Mouse (Mus musculus) heart, postnatal 14 days (tissue): Measurements from ENCODE around the gene Urb1. TPM values are rescaled to one million over a fixed set of nuclear protein-coding genes. Genes with fewer than 3 reads are reported as not detected.
A peak's percentile ranks its signal among the peaks of the same experiment; 100 is the strongest.
"Not testable (repeated sequence)": the region's sequence is repeated elsewhere in the genome, so short reads cannot be mapped to it uniquely, and the experiment has no call there.

Experiments
- DNase-seq, 2 experiments: peaks; one replicate each; pipeline ENCODE4 v3.0.0; 2021 to 2022
- intact Hi-C: fragments of 180-260 bp; cut with DNase I; formaldehyde crosslinking; loops from one replicate; pipeline ENCODE4 v1.15.1; 2025
- total RNA-seq, 2 experiments: library from RNA; stranded (reverse); gene quantifications; 2 replicates each; pipeline ENCODE4 v1.2.3; 2021

The Urb1 gene
- total RNA-seq, 2 experiments from 2014 or later = 5.9 to 8.9 TPM

DNA sequence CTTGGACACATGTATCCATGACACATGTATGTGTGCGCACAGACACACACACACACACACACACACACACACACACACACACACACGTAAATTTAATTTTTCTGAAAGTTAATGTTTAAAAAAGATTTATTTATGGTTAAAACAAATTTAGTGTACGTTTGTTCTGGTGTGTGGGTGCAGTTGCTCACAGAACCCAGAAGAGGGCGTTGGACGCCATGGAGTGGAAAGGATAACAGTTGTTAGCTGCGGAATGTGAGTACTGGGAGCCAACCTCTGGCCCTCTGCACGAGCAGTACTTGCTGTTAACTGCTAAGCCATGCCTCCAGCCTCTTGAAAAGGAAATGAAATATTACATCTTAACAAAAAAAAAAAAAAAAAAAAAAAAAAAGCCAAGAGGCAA, 16.2 kb upstream of the Urb1 start, which contains the start of gene Eva1c:
TSS of gene Eva1c (plus strand) at position 263 of the 400 bp plus-strand sequence.
- intact Hi-C loops = loop anchor here (5.0 kb wide), 1 partner anchor 186 kb away; the partner anchor contains the start of gene Synj1
- DNase-seq = no peak

DNA sequence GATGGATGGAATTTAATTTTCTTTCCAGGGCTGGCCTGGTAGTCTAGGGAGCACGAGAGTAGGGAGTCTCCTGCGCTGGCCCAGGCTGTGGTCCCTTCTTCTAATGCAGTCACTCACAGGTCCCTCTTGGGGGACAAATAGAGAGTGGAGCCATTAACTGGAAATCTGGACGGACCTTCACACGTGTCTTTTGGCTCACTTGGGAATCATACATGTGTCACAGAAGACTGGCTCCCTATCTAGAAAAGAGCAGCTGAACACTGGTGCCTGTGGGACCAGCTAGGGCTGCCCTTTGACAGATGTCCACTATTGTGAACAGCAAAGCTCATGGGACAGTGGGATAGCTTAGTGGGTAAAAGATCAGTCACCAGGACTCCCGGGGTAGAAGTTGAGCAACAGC, 15.8 kb upstream of the Urb1 start:
- no peak for DNase-seq
- intact Hi-C loops = loop anchor here (5.0 kb wide), 1 partner anchor 186 kb away; the partner anchor contains the start of gene Synj1

DNA sequence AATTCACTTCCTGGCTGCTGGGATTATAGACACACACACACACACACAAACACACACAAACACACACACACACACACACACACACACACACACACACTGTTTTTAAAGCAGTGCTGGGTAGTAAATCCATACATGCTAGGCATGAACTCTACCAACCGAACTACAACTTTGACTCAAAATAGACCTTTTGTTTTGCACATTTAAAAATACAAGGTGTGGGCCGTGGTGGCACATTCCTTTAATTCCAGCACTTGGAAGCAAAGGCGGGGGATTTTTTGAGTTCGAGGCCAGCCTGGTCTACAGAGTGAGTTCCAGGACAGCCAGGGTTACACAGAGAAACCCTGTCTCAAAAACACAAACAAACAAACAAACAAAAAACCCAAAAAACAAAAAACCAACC, 13.8 kb upstream of the Urb1 start:
- intact Hi-C loops, DNase-seq: not testable (repeated sequence)

- DNase-seq = peak; percentile 16 to 25
- intact Hi-C loops = no loop called here
Measured at GRCm38 (mm10) chr16:90822981-90823380, 12.8 kb upstream of the Urb1 start.

DNA sequence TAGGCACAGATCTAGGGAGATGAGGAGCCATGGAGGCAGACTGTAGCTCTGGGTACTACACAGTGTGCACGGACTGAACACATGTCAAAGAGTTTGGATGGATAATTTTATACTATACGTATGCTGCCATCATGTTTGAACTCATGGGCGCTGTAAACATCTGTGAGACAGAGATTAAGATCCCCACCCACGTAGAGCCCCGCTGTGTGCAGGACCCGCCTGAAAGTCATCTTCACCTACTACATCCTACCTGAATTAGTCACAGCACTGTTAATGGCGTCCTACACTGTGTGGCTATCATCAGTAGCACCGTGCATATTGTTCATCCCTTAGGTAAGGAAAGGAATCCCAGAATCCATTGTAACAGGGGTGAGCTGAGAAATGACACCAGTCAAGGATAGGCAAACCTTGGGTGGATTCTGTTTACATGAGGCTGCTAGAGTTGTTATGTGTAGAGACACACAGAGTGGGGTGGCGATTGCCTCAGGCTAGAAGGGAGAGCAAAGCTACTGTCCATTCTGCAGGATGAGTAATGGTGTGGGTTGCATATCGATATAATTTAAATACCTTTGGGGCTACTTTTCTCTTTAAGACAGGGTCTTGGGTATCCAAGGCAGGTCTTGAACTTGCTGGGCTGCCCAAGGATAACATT, 12.2 kb upstream of the Urb1 start:
- intact Hi-C loops = no loop called here
- DNase-seq = no peak

DNA sequence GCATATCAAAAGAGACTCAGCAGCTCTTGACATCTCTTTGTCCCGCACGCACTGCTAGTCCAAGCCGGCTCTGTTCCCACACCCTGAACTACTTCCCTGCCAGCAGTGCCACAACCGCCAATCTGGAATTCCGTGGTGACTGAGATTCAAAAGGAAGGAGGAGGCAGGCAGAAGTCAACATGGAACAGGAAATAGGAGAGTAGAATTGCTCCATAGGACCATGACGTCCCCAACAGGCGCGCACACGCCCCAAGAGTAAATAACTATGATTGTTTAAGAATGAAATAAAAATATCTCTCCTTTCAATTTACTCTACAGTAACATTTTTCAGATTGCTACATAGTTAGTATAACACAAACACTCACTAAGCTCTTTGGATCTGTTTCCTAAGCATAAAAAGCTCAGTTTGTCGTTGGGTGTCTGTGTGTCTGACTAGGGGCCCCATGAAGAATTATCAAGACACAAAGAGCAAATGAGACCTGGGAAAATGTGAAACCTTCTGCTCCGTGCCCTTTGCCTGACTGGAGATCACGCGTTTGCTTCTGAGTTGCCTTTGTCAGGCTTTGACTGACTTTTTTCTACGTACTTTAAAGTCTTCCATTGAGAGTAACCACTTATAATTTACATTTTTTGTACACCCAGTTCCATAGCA, 11.0 kb upstream of the Urb1 start:
- intact Hi-C loops = no loop called here
- no peak for DNase-seq

- intact Hi-C loops = no loop called here
Measured at GRCm38 (mm10) chr16:90820326-90820725, 10.1 kb upstream of the Urb1 start.

DNA sequence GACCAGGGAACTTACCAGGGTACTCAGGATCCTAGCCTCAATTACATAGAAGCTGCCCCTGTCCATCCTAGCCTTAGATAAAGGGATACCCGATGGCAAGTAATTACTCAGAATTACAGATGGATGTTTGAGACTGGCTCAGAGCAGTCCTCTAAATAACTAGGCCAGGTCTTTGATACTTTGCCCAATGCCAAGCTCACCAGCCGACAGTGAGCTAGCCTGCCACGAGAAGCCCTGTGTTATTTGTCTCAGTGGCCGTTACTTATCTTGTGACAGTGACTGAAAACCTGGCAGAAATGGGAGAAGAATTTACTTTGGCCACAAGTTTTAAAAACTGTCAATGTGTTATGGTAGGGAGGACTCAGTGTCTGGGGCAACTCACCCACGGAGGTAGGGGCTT, 1.9 kb upstream of the Urb1 start:
- intact Hi-C loops = loop anchor here (5.0 kb wide), 1 partner anchor 120 kb away; no protein-coding TSS in a partner anchor

More at GRCm38 (mm10) chr16:90820326-90820725, 10.1 kb upstream of the Urb1 start:
- DNase-seq = no peak

GRCm38 (mm10) chr16:90810716-90811256, 573 bp upstream of the Urb1 start:
- intact Hi-C loops = loop anchor here (5.0 kb wide), 1 partner anchor 122 kb away; no protein-coding TSS in a partner anchor
- DNase-seq = no peak

More for the DNA sequence above, 1.9 kb upstream of the Urb1 start:
- no peak for DNase-seq

DNA sequence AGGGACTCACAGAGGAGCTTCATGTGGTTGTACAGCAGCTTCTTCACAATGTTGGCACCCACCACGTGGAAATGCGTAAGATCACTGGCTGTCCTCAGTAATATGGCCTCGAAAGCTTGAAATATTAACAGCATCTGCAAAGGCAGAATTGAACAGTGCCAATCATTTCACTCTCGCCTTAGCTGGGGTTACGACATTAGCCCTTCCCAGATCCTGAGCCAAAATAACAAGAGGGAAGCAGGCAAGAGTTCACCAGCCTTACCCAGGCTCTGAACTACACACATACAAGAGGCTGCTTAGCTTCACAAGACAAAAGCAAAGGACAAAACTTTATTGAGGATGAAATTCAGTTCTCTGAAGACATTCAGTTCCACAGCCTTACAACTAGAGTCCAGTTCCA, 5.7 kb downstream of the Urb1 start:
- no peak for DNase-seq

DNA sequence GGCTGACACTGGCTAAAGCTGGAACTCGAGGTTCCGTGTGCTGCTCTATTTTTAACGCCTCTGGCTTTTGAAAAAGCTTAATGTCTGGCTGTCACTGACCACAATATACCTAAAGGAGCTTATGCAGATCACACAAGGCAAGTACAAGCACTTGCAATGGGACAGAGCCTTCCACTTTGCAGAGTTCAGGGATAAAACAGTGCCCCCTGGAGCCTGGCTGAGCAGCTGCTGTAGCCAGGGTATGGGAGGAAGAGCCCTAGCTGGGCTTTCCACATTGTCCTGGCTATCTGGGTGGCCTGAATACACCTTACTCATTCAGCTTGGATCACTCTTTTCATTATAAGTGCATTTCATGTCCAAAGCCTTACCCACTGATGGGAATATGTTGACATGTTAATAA, 8.3 kb downstream of the Urb1 start:
- intact Hi-C loops = loop anchor here (10.0 kb wide), 1 partner anchor 177 kb away; no protein-coding TSS in a partner anchor

More for the DNA sequence above, 5.7 kb downstream of the Urb1 start:
- intact Hi-C loops = loop anchor here (10.0 kb wide), 1 partner anchor 180 kb away; no protein-coding TSS in a partner anchor

DNA sequence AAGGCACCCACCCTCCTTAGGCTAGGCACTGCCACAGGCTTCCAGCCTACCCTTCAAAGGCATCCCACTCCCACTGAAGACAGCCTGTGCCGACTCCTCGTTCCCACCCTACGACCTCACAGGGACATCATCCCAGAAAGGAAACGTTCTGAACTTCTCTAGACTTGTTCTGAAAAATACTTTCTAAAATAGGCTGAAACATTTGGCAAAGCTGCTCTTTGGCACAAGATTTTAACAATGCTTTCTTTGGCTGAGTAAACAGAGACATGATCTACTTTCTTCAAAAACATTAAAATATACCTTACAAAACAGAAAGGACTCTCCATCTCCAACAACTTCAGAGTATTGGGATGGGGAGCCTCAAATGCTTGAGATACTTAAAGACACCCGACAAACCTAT, 9.0 kb downstream of the Urb1 start:
- peak in 1 of 2 experiments; percentile 7 for DNase-seq
- intact Hi-C loops = loop anchor here (10.0 kb wide), 1 partner anchor 176 kb away; no protein-coding TSS in a partner anchor

More for the DNA sequence above, 8.3 kb downstream of the Urb1 start:
- peak; percentile 20 to 23 for DNase-seq

- intact Hi-C loops = loop anchor here (10.0 kb wide), 1 partner anchor 175 kb away; no protein-coding TSS in a partner anchor
- peak; percentile 59 to 69 for DNase-seq
Measured at GRCm38 (mm10) chr16:90799840-90800239, 10.4 kb downstream of the Urb1 start.

DNA sequence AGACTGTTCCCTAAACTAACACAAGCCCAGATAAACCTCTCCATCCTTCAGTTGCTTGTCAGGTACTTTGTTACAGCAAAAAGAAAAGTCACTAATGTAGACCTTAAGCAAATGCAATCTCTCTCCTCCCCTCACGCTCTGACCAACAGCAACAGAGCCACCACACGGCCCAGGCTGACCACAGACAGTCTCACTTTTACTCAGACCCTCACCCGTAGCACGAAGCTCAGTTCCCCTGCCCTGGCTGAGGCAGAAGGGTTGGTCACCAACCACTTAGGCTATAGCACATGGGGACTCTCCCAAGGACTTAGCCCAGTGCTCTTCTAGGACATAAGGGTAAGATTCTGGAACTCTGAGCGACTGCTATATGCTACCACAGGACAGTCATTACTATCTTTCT, 11.4 kb downstream of the Urb1 start:
- intact Hi-C loops = no loop called here
- DNase-seq = no peak

- no peak for DNase-seq
- intact Hi-C loops = no loop called here
Measured at GRCm38 (mm10) chr16:90798446-90798845, 11.8 kb downstream of the Urb1 start.

DNA sequence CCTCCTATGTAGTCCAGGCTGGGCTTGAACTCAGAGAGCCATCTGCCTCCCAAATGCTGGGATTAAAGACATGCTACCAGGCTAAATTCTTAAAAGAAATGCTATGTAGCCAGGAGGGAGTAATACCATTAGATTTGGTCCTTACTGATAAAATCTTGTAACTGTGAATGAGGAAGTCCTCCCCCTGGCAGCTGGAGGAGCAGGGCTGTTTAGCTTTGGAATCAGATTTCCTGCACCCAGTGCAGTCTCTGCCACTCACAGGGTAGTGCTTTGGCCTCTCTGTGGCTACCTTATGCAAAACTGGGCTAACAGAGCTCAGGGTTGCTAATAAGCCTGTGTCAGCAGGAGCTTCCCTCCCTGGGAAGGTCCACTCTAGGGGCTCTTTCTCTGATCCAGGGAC, 15.5 kb downstream of the Urb1 start:
- DNase-seq = no peak
- intact Hi-C loops = no loop called here

GRCm38 (mm10) chr16:90792500-90792899, 17.7 kb downstream of the Urb1 start:
- intact Hi-C loops = no loop called here
- DNase-seq = no peak

DNA sequence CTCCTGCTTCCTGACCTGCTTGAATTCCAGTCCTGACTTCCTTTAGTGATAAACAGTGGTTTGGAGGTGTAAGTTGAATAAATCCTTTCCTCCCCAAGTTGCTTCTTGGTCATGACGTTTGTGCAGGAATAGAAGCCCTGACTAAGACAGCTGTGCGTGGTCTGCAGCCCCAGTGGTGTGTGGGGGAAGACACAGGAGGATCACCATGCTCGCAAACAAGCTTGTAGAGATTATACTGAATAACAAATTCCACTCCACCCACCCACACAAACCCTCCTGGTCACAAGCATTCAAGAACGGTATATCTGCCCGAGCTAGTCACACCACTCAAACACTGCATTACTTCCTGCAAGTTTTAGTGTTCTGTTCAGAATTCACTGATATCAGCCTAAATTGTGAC, 18.1 kb downstream of the Urb1 start:
- intact Hi-C loops = no loop called here
- no peak for DNase-seq

DNA sequence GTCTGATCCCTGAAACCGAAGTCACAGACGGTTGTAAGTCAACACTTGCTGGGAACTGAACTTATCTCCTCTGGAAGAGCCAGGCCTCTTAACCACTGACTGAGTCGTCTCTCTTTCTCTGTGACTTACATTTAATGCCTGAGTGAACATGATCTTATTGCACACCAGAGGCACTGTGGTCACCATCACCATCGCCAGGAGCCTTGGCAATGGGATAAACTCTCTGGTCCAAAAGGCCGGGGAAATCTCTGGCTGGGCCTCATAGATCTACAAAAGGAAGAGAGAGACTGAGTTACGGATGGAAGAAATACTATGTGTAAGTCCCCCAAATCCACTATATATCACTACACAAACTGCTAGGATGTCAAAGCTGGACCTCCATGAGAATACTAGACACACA, 19.3 kb downstream of the Urb1 start:
- intact Hi-C loops = no loop called here
- DNase-seq = no peak

- intact Hi-C loops = no loop called here
Measured at GRCm38 (mm10) chr16:90788580-90788979, 21.6 kb downstream of the Urb1 start.

DNA sequence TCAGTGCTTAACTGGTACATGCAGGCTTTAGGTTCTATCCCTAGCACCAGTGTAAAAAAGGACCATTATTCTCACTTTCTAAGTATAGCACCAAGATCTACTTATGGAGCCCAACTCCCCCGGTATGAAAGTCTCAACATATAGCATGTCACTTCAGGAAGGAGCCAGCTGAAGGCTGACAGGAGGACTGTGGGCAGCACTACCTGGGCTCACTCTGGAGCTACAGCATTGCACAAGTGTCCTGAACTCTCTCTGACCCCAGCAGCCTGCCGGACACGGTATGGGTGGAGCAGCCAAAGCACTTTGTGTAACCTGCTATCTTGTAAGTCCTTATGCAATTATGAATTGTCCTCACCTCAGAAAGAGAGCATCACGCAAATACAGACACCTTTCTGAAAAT, 25.0 kb downstream of the Urb1 start:
- intact Hi-C loops = no loop called here

More at GRCm38 (mm10) chr16:90788580-90788979, 21.6 kb downstream of the Urb1 start:
- no peak for DNase-seq

More for the DNA sequence above, 25.0 kb downstream of the Urb1 start:
- DNase-seq = no peak
